Mouse (Mus musculus): Measurements from ENCODE around the gene Cdc42.
A peak's percentile ranks its signal among the peaks of the same experiment; 100 is the strongest.

Cdc42 gene

DNA sequence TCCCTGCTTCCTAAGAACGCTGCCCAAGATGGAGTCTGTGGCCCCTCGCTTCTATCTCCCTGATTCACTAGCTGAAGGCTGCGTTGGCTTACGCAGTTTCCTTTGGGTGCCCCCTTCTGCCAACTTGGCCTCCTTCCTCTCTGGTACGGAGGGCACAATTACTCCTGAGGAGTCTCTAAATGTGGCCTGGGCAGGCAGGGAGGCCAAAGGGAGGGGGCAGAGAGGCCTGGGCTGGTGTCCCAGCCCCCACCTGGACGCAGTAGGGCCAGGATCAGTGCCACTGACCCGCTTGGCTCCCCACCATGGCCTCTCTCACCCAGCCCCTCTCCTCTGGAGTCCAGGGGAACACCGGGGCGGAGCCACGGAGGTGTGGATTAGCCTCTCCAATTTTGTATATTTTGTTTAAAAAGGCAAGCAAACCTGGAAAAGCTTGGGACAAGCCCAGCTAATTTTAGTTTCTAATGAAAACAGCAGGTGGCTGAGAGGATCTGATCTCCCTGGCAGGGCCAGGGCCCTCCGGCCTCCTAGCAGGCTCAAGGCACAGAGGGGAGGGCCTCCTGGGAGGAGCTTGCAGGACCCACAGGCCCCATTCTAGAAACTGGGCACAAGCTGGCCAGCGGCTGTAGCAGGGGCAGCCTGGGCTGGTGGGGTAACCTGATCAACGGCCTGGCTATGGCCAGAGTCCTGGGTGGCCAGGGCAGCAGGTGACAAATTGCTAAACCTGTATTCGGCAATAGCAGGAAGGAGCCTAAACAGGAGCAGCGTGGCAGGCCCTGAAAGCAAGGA, 71.5 kb downstream of the Cdc42 start:
- peak in 1 of 2 experiments; percentile 75 for DNase-seq (ENCODE audit: inconsistent age in 2 of 2, low spot score in 1 of 2)

DNA sequence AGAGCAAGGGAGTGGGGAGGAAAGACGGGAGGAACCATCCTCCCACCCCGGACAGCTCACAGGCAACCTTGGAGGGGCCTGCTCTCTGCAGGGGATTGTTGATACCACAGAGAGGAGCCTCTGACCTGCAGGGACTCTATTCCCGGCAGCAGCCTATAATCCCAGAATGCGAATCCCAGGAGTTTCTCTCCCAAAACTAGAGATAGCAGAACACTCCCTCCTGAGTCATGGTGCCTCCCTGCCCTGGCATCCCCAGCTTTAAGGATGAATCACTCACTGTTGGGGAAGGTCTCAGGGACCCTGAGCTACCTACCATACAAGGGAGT, 74.2 kb downstream of the Cdc42 start:
- peak; percentile 55 to 79 for DNase-seq (ENCODE audit: inconsistent age in 2 of 2, low spot score in 1 of 2)

DNA sequence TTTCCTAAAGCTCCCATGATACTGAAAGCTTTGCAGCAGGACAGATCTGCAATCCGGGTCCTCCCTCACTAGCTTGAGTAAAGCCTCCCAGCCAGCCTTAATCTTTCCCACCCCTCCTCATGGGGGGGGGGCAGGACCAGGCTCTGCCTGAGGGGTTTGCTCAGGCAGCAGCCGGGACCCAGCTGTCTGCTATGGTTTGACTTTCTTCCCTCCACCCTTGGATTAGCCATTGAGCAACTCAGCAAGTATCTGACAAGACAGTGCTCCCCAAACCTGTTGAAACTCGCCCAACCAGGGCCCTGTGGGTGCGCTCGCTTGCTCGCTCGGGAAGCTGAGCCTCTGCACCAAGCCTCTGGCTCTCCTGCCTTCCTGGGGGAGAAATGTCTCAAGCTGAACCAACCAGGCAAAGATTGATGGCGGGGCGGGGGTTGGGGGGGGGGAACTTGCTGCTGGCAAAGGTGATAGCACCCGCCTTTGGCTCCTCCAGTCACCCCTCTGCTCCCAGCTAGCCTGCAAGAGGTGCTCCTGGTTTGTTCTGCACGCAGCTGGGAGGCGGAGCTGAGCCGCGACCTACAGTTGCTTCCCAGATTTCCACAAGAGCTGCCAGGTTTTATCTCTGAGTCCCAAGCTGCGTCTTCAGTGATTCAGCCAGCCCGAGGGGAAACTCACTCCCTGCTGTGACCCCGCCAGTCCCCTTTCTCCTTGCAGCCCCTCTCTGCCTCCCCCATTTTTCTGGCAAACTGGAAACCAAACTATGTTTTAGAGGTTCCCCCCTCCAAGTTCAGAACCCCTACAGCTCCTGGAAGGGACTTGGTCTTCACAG, 74.7 kb downstream of the Cdc42 start:
- DNase-seq (ENCODE audit: inconsistent age in 2 of 2, low spot score in 1 of 2), result peak; percentile 83 to 88

DNA sequence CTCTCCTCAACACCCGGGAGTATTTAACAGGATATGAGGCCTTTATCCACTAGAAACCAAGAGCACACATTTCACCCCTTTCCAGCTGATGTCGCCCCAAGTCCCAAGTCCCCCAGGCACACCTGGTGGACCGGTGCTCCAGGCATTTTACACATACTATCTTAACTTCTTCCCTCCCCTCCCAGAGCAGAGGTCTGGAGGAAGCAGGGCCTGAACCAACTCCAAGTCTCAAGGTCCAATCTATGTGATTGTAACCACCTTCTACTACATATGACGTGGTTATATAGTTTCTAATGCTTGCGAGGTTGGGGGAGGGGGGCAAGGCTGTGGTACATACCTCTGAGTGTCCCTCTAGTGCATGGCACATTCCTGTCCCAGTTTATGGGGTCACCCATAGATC, 75.4 kb downstream of the Cdc42 start:
- DNase-seq (ENCODE audit: inconsistent age in 2 of 2, low spot score in 1 of 2), result peak in 1 of 2 experiments; percentile 65

DNA sequence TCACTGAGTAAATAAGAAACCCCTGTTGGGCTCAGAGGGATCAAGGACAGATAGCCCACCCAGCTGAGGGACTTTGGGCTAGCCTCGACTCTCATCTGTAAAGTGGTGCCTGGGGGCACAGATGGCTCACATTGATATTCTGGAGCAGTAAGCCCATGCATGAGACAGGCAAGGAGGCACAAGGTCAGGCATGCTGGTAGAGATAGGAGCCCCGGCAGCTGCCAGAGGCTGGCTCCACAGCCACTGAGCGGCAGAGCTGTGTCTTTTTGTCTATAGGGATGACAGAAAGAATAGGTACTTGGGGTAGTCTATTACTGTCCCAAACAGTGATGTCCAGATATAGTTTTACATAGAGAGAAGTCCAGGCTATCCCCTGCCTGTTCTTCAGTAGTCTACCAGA, 76.2 kb downstream of the Cdc42 start:
- DNase-seq (ENCODE audit: inconsistent age in 2 of 2, low spot score in 1 of 2), result peak; percentile 51 to 79

DNA sequence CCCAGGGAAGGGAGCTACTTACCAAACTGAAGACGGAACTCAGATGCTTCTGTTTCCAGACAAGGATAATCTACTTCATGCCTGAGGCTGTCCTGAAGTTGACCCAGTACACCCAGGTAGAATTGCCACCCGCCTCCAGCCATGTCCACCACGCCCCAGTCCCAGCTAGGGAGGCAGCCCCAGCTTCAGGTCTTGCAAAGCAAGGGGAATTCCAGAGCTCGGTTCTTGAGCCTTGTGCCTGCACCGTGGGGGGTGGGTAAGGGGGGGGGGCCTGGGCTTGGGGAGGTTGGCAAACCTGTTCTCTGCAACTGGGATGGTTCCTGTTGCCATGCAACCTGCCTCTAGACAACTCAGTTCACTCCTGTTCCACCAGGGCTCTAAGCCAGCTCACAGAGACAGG, 78.2 kb downstream of the Cdc42 start:
- peak in 1 of 2 experiments; percentile 63 for DNase-seq (ENCODE audit: inconsistent age in 2 of 2, low spot score in 1 of 2)

DNA sequence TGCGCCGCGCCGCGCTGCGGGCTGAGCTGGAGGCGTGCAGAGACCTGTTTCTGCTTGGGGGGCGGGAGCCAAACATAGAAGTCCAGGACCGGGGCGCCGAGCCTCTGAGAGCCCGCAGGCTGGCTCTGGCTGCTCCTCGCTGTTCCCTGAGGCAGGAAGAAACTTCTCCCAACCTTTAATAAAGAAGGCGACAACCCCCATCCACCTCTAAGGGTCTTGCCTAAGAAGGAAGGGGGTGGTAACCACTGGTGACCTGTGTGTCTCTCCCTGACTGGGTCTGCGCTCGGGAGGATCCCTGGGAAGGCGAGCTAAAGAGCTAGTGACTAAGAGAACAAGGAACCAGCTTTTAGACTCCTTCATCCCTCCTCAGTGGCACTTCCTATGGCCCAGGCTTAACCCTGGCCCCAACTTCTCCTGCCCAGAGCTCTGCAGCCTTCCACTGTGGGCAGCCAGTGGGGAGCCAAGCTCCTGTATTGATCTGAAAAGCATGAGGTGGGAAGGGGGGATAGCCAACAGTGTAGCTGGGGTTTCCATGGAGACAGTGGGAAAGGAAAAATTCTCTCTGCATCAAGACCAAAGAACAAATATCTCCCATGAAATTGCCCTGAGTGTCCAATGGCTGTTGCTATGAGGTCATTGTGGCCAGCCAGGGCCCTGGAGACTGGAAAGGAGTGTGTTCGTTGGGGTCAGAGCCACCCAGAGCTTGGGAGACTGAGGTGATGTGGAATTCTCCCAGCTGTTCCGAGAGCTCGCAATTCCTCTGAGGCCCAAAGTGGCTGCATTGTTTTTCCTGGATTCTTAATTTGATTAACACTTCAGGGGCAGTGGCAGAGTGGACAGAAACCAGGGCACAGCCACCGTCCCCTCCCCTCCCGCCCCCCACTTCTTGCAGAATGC, 79.1 kb downstream of the Cdc42 start:
- DNase-seq (ENCODE audit: inconsistent age in 2 of 2, low spot score in 1 of 2), result peak in 1 of 2 experiments; percentile 80

DNA sequence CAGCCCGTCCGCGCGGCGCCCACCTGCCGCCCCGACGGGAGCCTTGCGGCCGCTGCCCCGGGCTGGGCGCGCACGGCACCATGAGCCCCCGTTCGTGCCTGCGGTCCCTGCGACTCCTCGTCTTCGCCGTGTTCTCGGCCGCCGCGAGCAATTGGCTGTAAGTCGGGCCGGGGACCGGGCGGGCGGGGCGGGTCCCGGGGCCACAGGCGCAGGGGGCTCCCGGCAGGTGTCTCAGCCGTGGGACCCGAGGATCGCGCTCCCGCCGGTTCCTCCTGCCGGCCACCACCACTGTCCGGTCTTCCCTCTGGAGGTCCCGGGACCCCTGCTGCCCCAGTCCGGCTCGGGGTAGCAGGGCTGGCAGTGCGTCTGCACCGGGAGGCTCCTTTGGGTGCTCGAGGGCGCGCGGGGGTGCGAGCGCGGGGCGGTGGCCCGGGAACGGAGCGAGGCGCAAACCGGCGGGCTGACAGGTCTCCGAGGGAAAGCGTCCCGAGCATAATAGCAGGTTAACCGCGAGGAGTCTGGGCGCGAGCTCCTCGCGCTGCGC, 79.8 kb downstream of the Cdc42 start:
- peak in 1 of 2 experiments; percentile 50 for DNase-seq (ENCODE audit: inconsistent age in 2 of 2, low spot score in 1 of 2)

DNA sequence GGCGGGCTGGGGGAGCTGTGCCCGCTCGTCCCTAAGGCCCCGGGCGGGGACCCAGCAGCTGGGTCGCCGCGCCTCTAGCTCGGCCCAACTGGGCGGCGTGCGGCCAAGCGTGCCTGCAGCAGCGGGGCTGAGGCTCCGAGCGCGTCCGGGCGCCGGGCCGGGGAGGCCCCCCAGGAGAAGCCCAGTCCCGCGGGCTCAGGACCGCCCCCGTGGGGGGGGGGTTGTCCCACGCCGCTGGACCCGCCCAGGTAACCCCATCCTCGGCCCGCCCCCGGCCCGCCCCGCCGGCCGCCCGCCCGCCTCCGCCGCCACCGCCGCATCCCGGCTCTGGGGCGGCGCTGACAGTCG, 80.4 kb downstream of the Cdc42 start, which contains the start of gene Wnt4:
Gene Wnt4 (plus strand): TSS at position 324 of the 348 bp plus-strand sequence.
- DNase-seq (ENCODE audit: inconsistent age in 2 of 2, low spot score in 1 of 2), result peak; percentile 90 to 96

DNA sequence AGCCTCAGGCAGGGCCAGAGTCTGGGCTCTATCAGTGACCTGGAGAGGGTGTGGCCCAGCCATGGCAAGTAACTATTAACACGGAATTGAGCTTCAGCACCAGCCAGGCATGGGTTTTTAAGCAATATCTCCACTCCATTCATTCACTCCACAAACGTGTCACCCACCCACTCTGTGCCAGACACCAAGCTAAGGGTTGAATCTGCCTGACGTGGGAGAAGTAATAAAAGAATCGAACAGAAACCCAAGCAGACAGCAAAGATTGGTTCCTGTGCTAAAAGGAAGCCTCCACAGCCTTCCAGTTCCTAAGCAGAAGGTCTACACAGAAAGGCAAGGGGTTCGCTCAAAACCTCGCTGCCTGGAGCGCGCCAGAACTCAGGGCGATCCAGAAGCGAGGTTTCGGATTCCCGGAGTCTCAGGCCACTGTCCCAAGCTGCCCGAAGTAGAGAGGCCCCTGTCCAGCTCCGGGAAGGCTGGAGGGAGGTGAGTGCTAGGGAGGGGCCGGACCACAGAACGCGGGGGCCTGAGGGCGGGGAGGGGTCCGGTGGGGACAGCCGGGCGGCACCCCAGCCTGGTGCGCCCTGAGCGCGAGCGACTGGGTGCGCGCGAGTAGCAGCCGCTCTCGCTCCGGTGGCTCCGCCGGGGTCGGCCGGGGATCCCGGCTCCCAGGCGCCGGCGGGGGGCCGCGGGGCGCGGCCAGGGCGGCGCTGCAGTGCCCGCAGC, 80.9 kb downstream of the Cdc42 start:
- peak in 1 of 2 experiments; percentile 56 for DNase-seq (ENCODE audit: inconsistent age in 2 of 2, low spot score in 1 of 2)

DNA sequence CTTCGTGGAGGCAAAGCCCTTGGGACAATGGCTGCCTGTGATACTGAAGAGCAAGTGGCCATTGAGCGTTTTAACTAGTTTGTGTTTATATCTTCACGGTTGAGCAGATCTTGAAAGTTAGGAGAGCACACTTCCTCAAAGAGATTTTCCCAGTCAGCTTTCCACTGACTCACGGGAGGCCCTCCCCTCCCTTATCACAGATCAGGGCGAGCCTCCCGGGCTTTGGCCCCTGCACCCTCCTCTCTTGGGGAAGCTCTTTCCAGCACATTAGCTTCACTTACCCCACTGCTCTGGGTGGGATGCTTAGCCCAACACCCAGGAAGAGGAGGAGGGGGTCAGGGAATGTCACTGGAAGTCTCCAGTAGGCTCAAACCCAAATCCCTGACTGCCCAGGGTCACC, 83.2 kb downstream of the Cdc42 start:
- peak in 1 of 2 experiments; percentile 33 for DNase-seq (ENCODE audit: inconsistent age in 2 of 2, low spot score in 1 of 2)

DNA sequence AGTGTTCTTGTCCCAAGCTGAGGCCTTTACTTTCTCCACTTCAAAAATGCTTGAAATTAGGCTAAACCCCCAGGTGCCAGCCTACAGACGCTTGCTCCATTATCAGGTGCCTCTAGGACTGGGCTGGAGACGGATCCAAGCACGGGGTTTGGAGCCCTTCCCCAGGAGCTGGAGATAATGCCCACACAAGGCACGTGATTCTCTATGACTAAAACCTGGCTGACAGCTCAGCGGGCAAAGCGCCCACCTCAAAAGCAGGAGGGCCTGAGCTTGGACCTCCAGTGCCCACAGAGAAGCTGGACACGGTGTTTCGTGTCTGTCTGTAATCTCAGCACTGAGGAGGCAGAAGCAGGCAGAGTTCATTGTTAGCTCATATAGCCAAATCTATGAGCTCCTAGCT, 85.7 kb downstream of the Cdc42 start:
- peak in 1 of 2 experiments; percentile 36 for DNase-seq (ENCODE audit: inconsistent age in 2 of 2, low spot score in 1 of 2)

Data from adrenal gland, adult (tissue).